Mouse (Mus musculus) forebrain, embryonic 11.5 days (tissue): ENCODE results near the gene Atad3a. TPM values are rescaled to one million over a fixed set of nuclear protein-coding genes. Genes with fewer than 3 reads are reported as not detected.

Source experiments
- ATAC-seq: fragments of 200-750 bp; cut with Nextera tagmentation; replicated peaks from 2 replicates; pipeline ENCODE4 v1.8.0; 2017; ENCODE audit warnings: moderate TSS enrichment; ENCODE audit not compliant: low FRiP score
- DNase-seq: peaks from one replicate; pipeline ENCODE4 v3.0.0-alpha.2; 2017; ENCODE audit warnings: low spot score
- H3K27ac ChIP-seq: fragments of 300-500 bp; sonication (generic); 2 replicates; pipeline ENCODE4 v1.5.1; 2014; ENCODE audit warnings: low read depth, low read length
- H3K27me3 ChIP-seq: fragments of 300-500 bp; sonication (generic); 2 replicates; pipeline ENCODE4 v1.6.1; 2014; ENCODE audit warnings: mild to moderate bottlenecking, low read length, mixed read lengths; ENCODE audit not compliant: control insufficient read depth, insufficient read depth
- H3K36me3 ChIP-seq: fragments of 300-500 bp; sonication (generic); 2 replicates; pipeline ENCODE4 v1.6.1; 2014; ENCODE audit warnings: mild to moderate bottlenecking, low read length, moderate library complexity, mixed read lengths; ENCODE audit not compliant: control insufficient read depth, insufficient read depth
- H3K4me1 ChIP-seq: fragments of 300-500 bp; sonication (generic); replicated peaks from 2 replicates; pipeline ENCODE4 v1.6.1; 2014; ENCODE audit warnings: low read length, mixed read lengths; ENCODE audit not compliant: control insufficient read depth, insufficient read depth
- H3K4me2 ChIP-seq: fragments of 300-500 bp; sonication (generic); 2 replicates; pipeline ENCODE4 v1.6.1; 2014; ENCODE audit warnings: low read depth, mild to moderate bottlenecking, low read length, moderate library complexity, mixed read lengths; ENCODE audit not compliant: severe bottlenecking
- H3K4me3 ChIP-seq: fragments of 300-500 bp; sonication (generic); 2 replicates; pipeline ENCODE4 v1.5.1; 2014; ENCODE audit warnings: low read depth, low read length
- H3K9ac ChIP-seq: fragments of 300-500 bp; sonication (generic); 2 replicates; pipeline ENCODE4 v1.6.1; 2014; ENCODE audit warnings: low read length
- H3K9me3 ChIP-seq: fragments of 300-500 bp; sonication (generic); 2 replicates; pipeline ENCODE4 v1.6.1; 2016; ENCODE audit warnings: low read length, mixed read lengths; ENCODE audit not compliant: control insufficient read depth
- WGBS: fragments of 180-500 bp; shearing (Covaris S2); extraction: QIAGEN DNeasy Blood & Tissue Kit; methylation state at CpG from one replicate; pipeline ENCODE4 v1.1.7; 2014; 5-methylcytosine and 5-hydroxymethylcytosine counted together
- polyA plus RNA-seq: library from polyadenylated mRNA; unstranded; fragments of >200 nt; fragmentation: Nextera tagmentation; extraction: Ambion mirVana; gene quantifications from 2 replicates; pipeline ENCODE4 v1.2.1, GENCODE M21; 2014

Gene Atad3a
- polyA plus RNA-seq, 1 experiment from 2014 or later: 104 TPM

GRCm38 (mm10) chr4:155738262-155738661 lies 22.6 kb downstream of the Atad3a start:
- H3K4me3 ChIP-seq: no peak overlapping the region
- H3K36me3 ChIP-seq: peaks cover 2% of the 10 kb centered on the region; the same call in 1 of the 2 replicates
- WGBS: 67% methylated on average over 8 of the region's 8 CpGs
- DNase-seq (no peak), ATAC-seq (no peak)
- no peak overlapping the region for H3K4me2 ChIP-seq
- H3K9ac ChIP-seq: no peak overlapping the region
- no peaks in the 10 kb centered on the region for H3K9me3 ChIP-seq
- no peak overlapping the region for H3K27ac ChIP-seq
- peaks cover 6% of the 10 kb centered on the region; the same call in 1 of the 2 replicates for H3K4me1 ChIP-seq
- no peaks in the 10 kb centered on the region for H3K27me3 ChIP-seq

- H3K9me3 ChIP-seq: no peaks in the 10 kb centered on the region
- peaks cover 6% of the 10 kb centered on the region; the same call in 1 of the 2 replicates for H3K4me1 ChIP-seq
- DNase-seq: no peak
- H3K27me3 ChIP-seq: no peaks in the 10 kb centered on the region
- H3K4me2 ChIP-seq: no peak overlapping the region; the same call in 1 of the 2 replicates
- peaks cover 2% of the 10 kb centered on the region; the same call in 1 of the 2 replicates for H3K36me3 ChIP-seq
- 0 out of 2 replicates have a peak overlapping the region, but pooled peaks have one; percentile 68 for H3K4me3 ChIP-seq
- 89% methylated on average over 5 of the region's 5 CpGs for WGBS
- no peak overlapping the region for H3K9ac ChIP-seq
- no peak for ATAC-seq
- H3K27ac ChIP-seq: no peak overlapping the region
Measured at GRCm38 (mm10) chr4:155736421-155736820, 24.5 kb downstream of the Atad3a start.

GRCm38 (mm10) chr4:155735788-155736187 lies 25.1 kb downstream of the Atad3a start:
- Histone ChIP-seq H3K36me3 (no peaks in the 10 kb centered on the region; the same call in 1 of the 2 replicates), H3K4me2 (peak overlapping the region; percentile 90), H3K27me3 (no peaks in the 10 kb centered on the region), H3K9me3 (no peaks in the 10 kb centered on the region), H3K9ac (peak overlapping the region; percentile 84), H3K27ac (no peak overlapping the region), H3K4me1 (peaks cover 6% of the 10 kb centered on the region; the same call in 1 of the 2 replicates), H3K4me3 (peak overlapping the region; percentile 68)
- 64% methylated on average over 5 of the region's 5 CpGs for WGBS
- no peak for ATAC-seq
- no peak for DNase-seq

GRCm38 (mm10) chr4:155734951-155735702 lies 25.8 kb downstream of the Atad3a start:
- Histone ChIP-seq H3K27me3 (no peaks in the 10 kb centered on the region), H3K9me3 (no peaks in the 10 kb centered on the region), H3K9ac (peak overlapping the region; percentile 84), H3K4me3 (peak overlapping the region; percentile 68), H3K36me3 (no peaks in the 10 kb centered on the region; the same call in 1 of the 2 replicates), H3K4me2 (peak overlapping the region; percentile 90), H3K4me1 (peaks cover 6% of the 10 kb centered on the region; the same call in 1 of the 2 replicates), H3K27ac (peak overlapping the region; percentile 58)
- ATAC-seq: peak; percentile 78
- DNase-seq: peak; percentile 76
- under 1% methylated on average over 68 of the region's 79 CpGs for WGBS

- peak within 1 kb of the TSS; percentile 84 for H3K9ac ChIP-seq
- H3K36me3 ChIP-seq: no peaks in the 10 kb centered on the region; the same call in 1 of the 2 replicates
- ATAC-seq (peak; percentile 96), DNase-seq (peak; percentile 95)
- H3K4me1 ChIP-seq: peaks cover 6% of the 10 kb centered on the region; the same call in 1 of the 2 replicates
- H3K4me3 ChIP-seq: peak within 1 kb of the TSS; percentile 68
- H3K4me2 ChIP-seq: peak within 1 kb of the TSS; percentile 90
- WGBS: under 1% methylated on average over 31 of the region's 35 CpGs
- H3K27ac ChIP-seq: peak within 1 kb of the TSS; percentile 58
- H3K9me3 ChIP-seq: no peaks in the 10 kb centered on the region
- no peaks in the 10 kb centered on the region for H3K27me3 ChIP-seq
Measured at GRCm38 (mm10) chr4:155734350-155734941, 26.4 kb downstream of the Atad3a start, which contains the start of gene Tmem240. TSS of gene Tmem240 (plus strand) at chr4:155734800.

GRCm38 (mm10) chr4:155733267-155733666 lies 27.6 kb downstream of the Atad3a start:
- H3K9ac ChIP-seq: no peak overlapping the region
- no peak for DNase-seq
- no peak overlapping the region for H3K4me3 ChIP-seq
- peaks cover 6% of the 10 kb centered on the region; the same call in 1 of the 2 replicates for H3K4me1 ChIP-seq
- H3K4me2 ChIP-seq: no peak overlapping the region
- H3K9me3 ChIP-seq: no peaks in the 10 kb centered on the region
- no peaks in the 10 kb centered on the region for H3K27me3 ChIP-seq
- no peak for ATAC-seq
- no peaks in the 10 kb centered on the region; the same call in 1 of the 2 replicates for H3K36me3 ChIP-seq
- H3K27ac ChIP-seq: no peak overlapping the region
- WGBS: 86% methylated on average over 10 of the region's 10 CpGs

GRCm38 (mm10) chr4:155727993-155728392 lies 32.9 kb downstream of the Atad3a start:
- Histone ChIP-seq H3K27me3 (no peaks in the 10 kb centered on the region), H3K27ac (no peak overlapping the region), H3K4me3 (no peak overlapping the region), H3K9ac (no peak overlapping the region), H3K4me2 (no peak overlapping the region), H3K4me1 (no peaks in the 10 kb centered on the region), H3K9me3 (no peaks in the 10 kb centered on the region), H3K36me3 (no peaks in the 10 kb centered on the region; the same call in 1 of the 2 replicates)
- DNase-seq: no peak
- ATAC-seq: no peak
- 83% methylated on average over 2 of the region's 2 CpGs for WGBS

- Histone ChIP-seq H3K27ac (no peak overlapping the region), H3K4me3 (no peak overlapping the region), H3K9me3 (no peaks in the 10 kb centered on the region), H3K27me3 (no peaks in the 10 kb centered on the region), H3K4me2 (no peak overlapping the region), H3K36me3 (no peaks in the 10 kb centered on the region; the same call in 1 of the 2 replicates), H3K4me1 (no peaks in the 10 kb centered on the region), H3K9ac (no peak overlapping the region)
- no peak for ATAC-seq
- DNase-seq: no peak
- 56% methylated on average over 3 of the region's 4 CpGs for WGBS
Measured at GRCm38 (mm10) chr4:155721668-155722083, 39.2 kb downstream of the Atad3a start.
